In genomic region chr2:165055905-165056304, GRCm38 (mm10) we compare ENCODE assay signal across 8 mouse cellular contexts. TPM values are rescaled to one million over a fixed set of nuclear protein-coding genes. Genes with fewer than 3 reads are reported as not detected.
DNase-seq lines count a peak whose midpoint lies in the region; ATAC-seq lines count a peak whose summit lies in the region.

No protein-coding gene starts in this region.

- H3K4me1 ChIP-seq in limb, embryonic 12.5 days (replicated peaks), result peaks cover 19% of the 10 kb centered on the region
- peaks cover 11% of the 10 kb centered on the region for H3K4me1 ChIP-seq in midbrain, embryonic 16.5 days (ENCODE audit: control insufficient read depth, insufficient read depth, low read length)

- no peaks in the 10 kb centered on the region for H3K36me3 ChIP-seq in limb, embryonic 12.5 days
- H3K36me3 ChIP-seq in midbrain, embryonic 16.5 days (ENCODE audit: control insufficient read depth, insufficient read depth, low read length), result no peaks in the 10 kb centered on the region

- H3K27me3 ChIP-seq in limb, embryonic 12.5 days, result peaks cover 19% of the 10 kb centered on the region; the same call in 1 of the 2 replicates
- H3K27me3 ChIP-seq in midbrain, embryonic 16.5 days (ENCODE audit: control insufficient read depth, insufficient read depth, low read depth, low read length), result peaks cover 3% of the 10 kb centered on the region

- H3K9me3 ChIP-seq in limb, embryonic 12.5 days, result no peaks in the 10 kb centered on the region
- H3K9me3 ChIP-seq in midbrain, embryonic 16.5 days (replicated peaks; ENCODE audit: control insufficient read depth, low read length, poor library complexity, severe bottlenecking), result no peaks in the 10 kb centered on the region

- ATAC-seq in limb, embryonic 12.5 days (ENCODE audit: insufficient number of reproducible peaks, insufficient read depth, low FRiP score, low TSS enrichment, low read depth), result no peak
- no peak for ATAC-seq in midbrain, embryonic 16.5 days
- ATAC-seq in frontal cortex, adult (ENCODE audit: low TSS enrichment), result no peak
- ATAC-seq in activated CD4-positive, CD25-positive, alpha-beta regulatory T cell, adult 4 months, result no peak

- no peak overlapping the region for H3K27ac ChIP-seq in limb, embryonic 12.5 days
- H3K27ac ChIP-seq in midbrain, embryonic 16.5 days (ENCODE audit: low read length), result no peak overlapping the region

- H3K4me3 ChIP-seq in limb, embryonic 12.5 days (replicated peaks), result peak overlapping the region; percentile 29
- H3K4me3 ChIP-seq in midbrain, embryonic 16.5 days (ENCODE audit: low read depth, low read length), result peak overlapping the region; percentile 9; the same call in 1 of the 2 replicates

- H3K4me2 ChIP-seq in limb, embryonic 12.5 days, result peak overlapping the region; percentile 58
- peak overlapping the region; percentile 30; the same call in 1 of the 2 replicates for H3K4me2 ChIP-seq in midbrain, embryonic 16.5 days (ENCODE audit: low read length)

- peak overlapping the region; percentile 52 for H3K9ac ChIP-seq in limb, embryonic 12.5 days (replicated peaks)
- H3K9ac ChIP-seq in midbrain, embryonic 16.5 days (ENCODE audit: low read depth, low read length), result no peak overlapping the region

- WGBS in limb, embryonic 12.5 days, result under 1% methylated on average over 7 of the region's 7 CpGs
- WGBS in midbrain, embryonic 16.5 days, result 8% methylated on average over 7 of the region's 7 CpGs

- DNase-seq in A20 (ENCODE audit: low read depth, low spot score) (peak; percentile 74), MN1 (ENCODE audit: low spot score) (no peak)
- peak; percentile 49 for DNase-seq in embryo, embryonic 9.5 days (ENCODE audit: extremely low spot score)
- peak; percentile 52 for DNase-seq in heart, postnatal 4 days

RNA-seq across cellular contexts. Expression of gene Cd40, which starts 0.5 kb away (rescaled TPM):
- 1 to 10 TPM; 4.9 to 5.3 TPM for total RNA-seq in heart, postnatal 4 days (2021)
- polyA plus RNA-seq in limb, embryonic 12.5 days (2016; fragmentation: Nextera tagmentation; extraction: Ambion mirVana), result 5.5 and 7.8 TPM in 2 replicates
- polyA plus RNA-seq in midbrain, embryonic 16.5 days (2015; fragmentation: Nextera tagmentation; extraction: Ambion mirVana), result 6.0 TPM in 2 replicates
- polyA plus RNA-seq in activated CD4-positive, CD25-positive, alpha-beta regulatory T cell, adult 4 months (2017; shearing (Covaris generic)), result 1 to 10 TPM; 1.2 to 1.7 TPM

RNA-seq across cellular contexts. Expression of gene Ncoa5, which starts 21.2 kb away (rescaled TPM):
- 10 to 100 TPM; 29.1 to 30.2 TPM for total RNA-seq in heart, postnatal 4 days (2021)
- 117 and 125 TPM in 2 replicates for polyA plus RNA-seq in limb, embryonic 12.5 days (2016; fragmentation: Nextera tagmentation; extraction: Ambion mirVana)
- 105 and 129 TPM in 2 replicates for polyA plus RNA-seq in midbrain, embryonic 16.5 days (2015; fragmentation: Nextera tagmentation; extraction: Ambion mirVana)
- polyA plus RNA-seq in activated CD4-positive, CD25-positive, alpha-beta regulatory T cell, adult 4 months (2017; shearing (Covaris generic)), result 10 to 100 TPM; 21.6 to 34.8 TPM

RNA-seq across cellular contexts. Expression of gene 1700025C18Rik, which starts 34.6 kb away (rescaled TPM):
- not detected for total RNA-seq in heart, postnatal 4 days (2021)
- not detected in 2 replicates for polyA plus RNA-seq in limb, embryonic 12.5 days (2016; fragmentation: Nextera tagmentation; extraction: Ambion mirVana)
- not detected in 2 replicates for polyA plus RNA-seq in midbrain, embryonic 16.5 days (2015; fragmentation: Nextera tagmentation; extraction: Ambion mirVana)
- polyA plus RNA-seq in activated CD4-positive, CD25-positive, alpha-beta regulatory T cell, adult 4 months (2017; shearing (Covaris generic)), result not detected
